Mouse (Mus musculus): Measurements from ENCODE around the gene Chchd3.

Chchd3 gene

GRCm38 (mm10) chr6:32935576-32935975, 124.5 kb downstream of the Chchd3 start:
- DNase-seq (ENCODE audit: low spot score), result no peak

GRCm38 (mm10) chr6:32931106-32931770, 128.8 kb downstream of the Chchd3 start:
- peak; percentile 20 for DNase-seq (ENCODE audit: low spot score)

- DNase-seq (ENCODE audit: low spot score), result no peak
Measured at GRCm38 (mm10) chr6:32922391-32922790, 137.7 kb downstream of the Chchd3 start.

- no peak for DNase-seq (ENCODE audit: low spot score)
Measured at GRCm38 (mm10) chr6:32920091-32920490, 140.0 kb downstream of the Chchd3 start.

GRCm38 (mm10) chr6:32910692-32911091, 149.4 kb downstream of the Chchd3 start:
- DNase-seq (ENCODE audit: low spot score), result no peak

GRCm38 (mm10) chr6:32899061-32899460, 161.0 kb downstream of the Chchd3 start:
- DNase-seq (ENCODE audit: low spot score), result no peak

GRCm38 (mm10) chr6:32894100-32894499, 166.0 kb downstream of the Chchd3 start:
- no peak for DNase-seq (ENCODE audit: low spot score)

GRCm38 (mm10) chr6:32890726-32891125, 169.3 kb downstream of the Chchd3 start:
- DNase-seq (ENCODE audit: low spot score), result no peak

GRCm38 (mm10) chr6:32888894-32889529, 171.0 kb downstream of the Chchd3 start:
- DNase-seq (ENCODE audit: low spot score), result no peak

GRCm38 (mm10) chr6:32878586-32878985, 181.5 kb downstream of the Chchd3 start:
- DNase-seq (ENCODE audit: low spot score), result no peak

GRCm38 (mm10) chr6:32874176-32874575, 185.9 kb downstream of the Chchd3 start:
- DNase-seq (ENCODE audit: low spot score), result peak; percentile 32

GRCm38 (mm10) chr6:32872805-32873204, 187.3 kb downstream of the Chchd3 start:
- no peak for DNase-seq (ENCODE audit: low spot score)

- DNase-seq (ENCODE audit: low spot score), result no peak
Measured at GRCm38 (mm10) chr6:32850960-32851359, 209.1 kb downstream of the Chchd3 start.

- no peak for DNase-seq (ENCODE audit: low spot score)
Measured at GRCm38 (mm10) chr6:32848974-32849373, 211.1 kb downstream of the Chchd3 start.

GRCm38 (mm10) chr6:32845463-32845862, 214.6 kb downstream of the Chchd3 start:
- DNase-seq (ENCODE audit: low spot score), result no peak

GRCm38 (mm10) chr6:32837939-32838301, 222.1 kb downstream of the Chchd3 start:
- no peak for DNase-seq (ENCODE audit: low spot score)

GRCm38 (mm10) chr6:32837165-32837938, 222.7 kb downstream of the Chchd3 start:
- DNase-seq (ENCODE audit: low spot score), result no peak

GRCm38 (mm10) chr6:32823856-32824620, 236.0 kb downstream of the Chchd3 start:
- DNase-seq (ENCODE audit: low spot score), result no peak

- no peak for DNase-seq (ENCODE audit: low spot score)
Measured at GRCm38 (mm10) chr6:32818961-32819360, 241.1 kb downstream of the Chchd3 start.

- DNase-seq (ENCODE audit: low spot score), result no peak
Measured at GRCm38 (mm10) chr6:32808796-32809195, 251.3 kb downstream of the Chchd3 start.

GRCm38 (mm10) chr6:32807771-32808170, 252.3 kb downstream of the Chchd3 start:
- DNase-seq (ENCODE audit: low spot score), result no peak

GRCm38 (mm10) chr6:32803646-32804045, 256.4 kb downstream of the Chchd3 start:
- no peak for DNase-seq (ENCODE audit: low spot score)

Measured in retina, embryonic 14.5 days (tissue).